Mouse (Mus musculus) embryonic facial prominence, embryonic 12.5 days (tissue): ENCODE results near the gene Rps19bp1. TPM values are rescaled to one million over a fixed set of nuclear protein-coding genes. Genes with fewer than 3 reads are reported as not detected.
A peak's percentile ranks its signal among the peaks of the same experiment; 100 is the strongest.

Source experiments
- ATAC-seq: fragments of 200-750 bp; cut with Nextera tagmentation; 2 replicates; pipeline ENCODE4 v1.8.0; 2017; ENCODE audit not compliant: insufficient number of reproducible peaks, insufficient read depth, low FRiP score, low TSS enrichment
- H3K27ac ChIP-seq: fragments of 300-500 bp; sonication (generic); 2 replicates; pipeline ENCODE4 v1.5.1; 2016; ENCODE audit warnings: mild to moderate bottlenecking
- H3K27me3 ChIP-seq: fragments of 300-500 bp; sonication (generic); 2 replicates; pipeline ENCODE4 v1.6.1; 2016; ENCODE audit warnings: mild to moderate bottlenecking, moderate library complexity
- H3K36me3 ChIP-seq: fragments of 300-500 bp; sonication (generic); 2 replicates; pipeline ENCODE4 v1.6.1; 2016; ENCODE audit warnings: mild to moderate bottlenecking
- H3K4me1 ChIP-seq: fragments of 300-500 bp; sonication (generic); 2 replicates; pipeline ENCODE4 v1.6.1; 2016
- H3K4me2 ChIP-seq: fragments of 300-500 bp; sonication (generic); replicated peaks from 2 replicates; pipeline ENCODE4 v1.6.1; 2016; ENCODE audit warnings: mild to moderate bottlenecking, moderate library complexity
- H3K4me3 ChIP-seq: fragments of 300-500 bp; sonication (generic); 2 replicates; pipeline ENCODE4 v1.5.1; 2016; ENCODE audit warnings: mild to moderate bottlenecking
- H3K9ac ChIP-seq: fragments of 300-500 bp; sonication (generic); 2 replicates; pipeline ENCODE4 v1.6.1; 2016; ENCODE audit warnings: mild to moderate bottlenecking, moderate library complexity
- H3K9me3 ChIP-seq: fragments of 300-500 bp; sonication (generic); 2 replicates; pipeline ENCODE4 v1.6.1; 2016; ENCODE audit warnings: mild to moderate bottlenecking, moderate library complexity
- WGBS: fragments of 180-500 bp; shearing (Covaris S2); methylation state at CpG from one replicate; pipeline ENCODE4 v1.1.7; 2016; 5-methylcytosine and 5-hydroxymethylcytosine counted together
- polyA plus RNA-seq: library from polyadenylated mRNA; unstranded; fragments of >200 nt; fragmentation: Nextera tagmentation; extraction: Ambion mirVana; gene quantifications from 2 replicates; pipeline ENCODE4 v1.2.1, GENCODE M21; 2016

Rps19bp1 gene
- polyA plus RNA-seq, 1 experiment from 2014 or later = 65.3 TPM

DNA sequence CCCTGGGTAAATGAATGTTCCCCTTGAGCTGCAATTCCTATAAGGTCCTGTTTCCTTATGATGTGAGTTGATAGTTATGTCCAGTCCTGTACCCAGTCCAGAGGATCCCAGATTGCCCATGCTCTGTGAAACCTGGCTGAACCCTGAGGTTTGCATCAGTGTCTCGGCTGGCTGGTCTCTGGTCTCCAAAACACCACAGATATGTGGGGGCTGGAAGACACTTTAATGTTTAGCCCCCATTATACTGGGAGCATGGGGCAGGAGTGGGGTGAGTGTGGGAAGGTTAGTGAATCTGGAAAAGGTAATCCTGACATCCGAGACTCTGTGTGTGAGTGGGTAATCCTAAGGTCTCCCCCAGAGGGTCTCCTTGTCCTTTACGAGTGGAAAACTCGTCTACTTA is 31.1 kb downstream of the Rps19bp1 start:
- Histone ChIP-seq H3K9ac (no peak overlapping the region), H3K4me2 (peak overlapping the region; percentile 70; the same call in 1 of the 2 replicates), H3K4me1 (peaks cover 12% of the 10 kb centered on the region; the same call in 1 of the 2 replicates), H3K9me3 (no peaks in the 10 kb centered on the region), H3K4me3 (no peak overlapping the region), H3K27ac (peak overlapping the region; percentile 81; the same call in 1 of the 2 replicates), H3K27me3 (no peaks in the 10 kb centered on the region), H3K36me3 (peaks cover 21% of the 10 kb centered on the region)
- WGBS = 57% methylated on average over 4 of the region's 4 CpGs
- ATAC-seq = no peak

DNA sequence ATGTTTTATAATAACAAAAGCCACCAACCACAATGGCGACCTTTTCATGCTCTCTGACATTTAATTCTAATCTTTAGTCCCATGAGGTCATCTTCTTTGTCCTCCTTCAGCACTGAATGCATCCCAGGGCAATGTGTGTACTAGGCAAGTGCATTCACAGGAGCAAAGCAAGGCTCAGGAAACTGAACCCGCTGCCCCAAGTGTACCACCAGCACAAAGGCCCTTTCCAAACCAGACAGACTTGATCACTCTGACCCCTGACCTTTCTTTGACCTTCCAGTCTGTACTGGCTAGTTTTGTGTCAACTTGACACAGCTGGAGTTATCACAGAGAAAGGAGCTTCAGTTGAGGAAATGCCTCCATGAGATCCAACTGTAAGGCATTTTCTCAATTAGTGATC is 31.8 kb downstream of the Rps19bp1 start:
- no peaks in the 10 kb centered on the region for H3K27me3 ChIP-seq
- H3K4me2 ChIP-seq = no peak overlapping the region
- H3K9ac ChIP-seq = no peak overlapping the region
- peaks cover 12% of the 10 kb centered on the region; the same call in 1 of the 2 replicates for H3K4me1 ChIP-seq
- ATAC-seq = no peak
- H3K27ac ChIP-seq = no peak overlapping the region
- H3K9me3 ChIP-seq = no peaks in the 10 kb centered on the region
- H3K4me3 ChIP-seq = no peak overlapping the region
- H3K36me3 ChIP-seq = peaks cover 16% of the 10 kb centered on the region
- WGBS = 48% methylated on average over 2 of the region's 2 CpGs

DNA sequence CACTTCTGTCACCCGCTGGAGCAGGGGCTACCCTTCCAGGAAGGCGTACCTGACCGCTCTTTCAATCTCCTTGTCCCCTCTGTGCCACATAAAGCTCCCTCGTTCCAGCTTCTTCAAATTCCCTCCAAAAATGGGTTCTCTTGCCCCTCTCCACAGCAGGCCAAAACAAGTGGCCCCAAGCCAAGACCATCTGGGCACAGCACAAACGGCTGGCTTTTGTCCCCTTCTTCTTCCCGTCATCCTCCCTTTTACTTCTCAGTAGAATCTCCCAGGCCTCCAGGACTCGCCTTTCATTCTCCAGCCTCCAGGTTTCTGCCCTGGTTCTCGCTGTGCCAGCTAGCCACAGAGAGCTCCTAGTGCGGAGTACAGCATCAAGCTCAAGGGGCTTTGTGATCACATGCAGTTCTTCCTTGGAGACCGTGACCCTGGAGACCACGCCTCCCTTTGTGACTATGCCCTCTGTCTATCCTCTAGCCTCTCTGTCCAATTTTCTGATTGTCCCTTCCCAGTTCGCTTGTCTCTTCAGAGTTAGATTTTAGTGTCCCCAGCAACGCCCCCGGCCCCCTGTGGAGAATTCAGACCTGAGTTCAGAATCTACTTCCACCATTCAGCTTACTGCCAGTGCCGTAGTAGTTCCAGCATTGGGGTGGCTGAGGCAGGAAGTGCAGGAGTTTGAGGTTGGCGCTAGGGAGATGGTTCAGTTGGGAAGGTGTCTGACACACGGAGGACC is 35.9 kb downstream of the Rps19bp1 start:
- no peak overlapping the region for H3K4me3 ChIP-seq
- no peaks in the 10 kb centered on the region for H3K27me3 ChIP-seq
- H3K27ac ChIP-seq = no peak overlapping the region
- H3K9me3 ChIP-seq = no peaks in the 10 kb centered on the region
- H3K36me3 ChIP-seq = no peaks in the 10 kb centered on the region
- H3K9ac ChIP-seq = no peak overlapping the region
- H3K4me2 ChIP-seq = no peak overlapping the region
- WGBS = 76% methylated on average over 17 of the region's 17 CpGs
- no peak for ATAC-seq
- peaks cover 3% of the 10 kb centered on the region; the same call in 1 of the 2 replicates for H3K4me1 ChIP-seq

DNA sequence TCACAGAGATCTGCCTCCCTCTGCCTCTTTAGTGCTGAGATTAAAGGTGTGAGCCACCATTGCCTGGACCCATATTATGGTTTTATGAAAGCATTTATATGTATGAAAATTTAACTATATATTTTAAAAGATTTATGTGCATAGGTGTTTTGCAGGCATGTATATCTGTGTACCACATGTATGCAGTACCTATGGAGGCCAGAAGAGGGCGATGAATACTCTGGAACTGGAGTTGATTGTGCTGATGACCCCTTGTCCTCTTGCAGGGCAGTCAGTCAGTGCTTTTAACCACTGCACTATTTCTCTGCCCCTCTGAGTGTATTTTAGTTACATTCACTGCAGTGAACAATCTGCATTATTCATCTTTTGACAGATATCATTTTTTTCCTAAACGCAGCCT is 38.3 kb downstream of the Rps19bp1 start:
- Histone ChIP-seq H3K4me1 (no peaks in the 10 kb centered on the region), H3K27ac (no peak overlapping the region), H3K27me3 (no peaks in the 10 kb centered on the region), H3K36me3 (no peaks in the 10 kb centered on the region), H3K9ac (no peak overlapping the region), H3K9me3 (no peaks in the 10 kb centered on the region), H3K4me2 (no peak overlapping the region), H3K4me3 (no peak overlapping the region)
- ATAC-seq = no peak
- 42% methylated on average over 2 of the region's 2 CpGs for whole genome bisulfite sequencing

DNA sequence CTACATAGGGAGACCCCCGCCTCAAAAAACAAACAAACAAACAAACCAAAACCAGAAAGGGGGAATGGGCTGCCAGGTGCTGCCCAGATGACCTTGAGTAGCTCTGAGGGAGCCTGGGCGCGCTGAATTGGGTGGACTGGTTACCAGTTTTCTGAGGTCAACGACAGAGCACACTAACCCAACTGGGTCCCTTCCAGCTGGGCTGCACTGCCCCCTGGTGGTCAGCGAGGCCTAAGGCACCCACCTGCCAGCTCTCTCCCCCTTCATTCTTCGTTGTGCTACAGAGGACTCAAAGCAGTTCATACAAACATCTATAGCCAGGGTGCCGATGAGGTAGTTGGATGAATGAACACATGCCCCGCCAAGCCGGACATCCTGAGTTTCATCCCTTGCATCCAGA is 38.9 kb downstream of the Rps19bp1 start:
- H3K4me3 ChIP-seq = no peak overlapping the region
- no peak overlapping the region for H3K27ac ChIP-seq
- no peak for ATAC-seq
- no peaks in the 10 kb centered on the region for H3K27me3 ChIP-seq
- no peaks in the 10 kb centered on the region for H3K9me3 ChIP-seq
- no peaks in the 10 kb centered on the region for H3K4me1 ChIP-seq
- WGBS = 25% methylated on average over 9 of the region's 9 CpGs
- no peak overlapping the region for H3K9ac ChIP-seq
- no peak overlapping the region for H3K4me2 ChIP-seq
- no peaks in the 10 kb centered on the region for H3K36me3 ChIP-seq

DNA sequence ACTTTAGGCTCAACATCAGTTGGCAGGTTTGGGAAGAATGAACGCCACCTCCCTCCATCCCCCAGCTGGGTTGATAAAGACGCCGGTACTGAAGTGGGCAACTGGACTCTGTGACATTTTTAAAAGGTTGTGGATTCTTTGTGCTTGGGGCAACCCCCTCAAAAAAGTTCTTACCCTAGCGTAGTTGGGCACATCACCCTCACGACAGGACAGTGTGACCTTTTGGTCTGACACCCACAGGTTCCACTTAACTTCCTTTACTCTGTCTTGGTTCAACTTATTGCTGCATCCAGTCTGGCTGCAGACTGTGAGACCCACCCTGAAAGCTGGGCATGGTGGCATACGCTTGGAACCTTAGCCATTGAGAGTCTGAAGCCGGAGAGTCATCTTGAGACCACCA is 40.4 kb downstream of the Rps19bp1 start:
- H3K27me3 ChIP-seq = no peaks in the 10 kb centered on the region
- no peak overlapping the region for H3K4me2 ChIP-seq
- H3K4me3 ChIP-seq = no peak overlapping the region
- H3K36me3 ChIP-seq = no peaks in the 10 kb centered on the region
- H3K9me3 ChIP-seq = no peaks in the 10 kb centered on the region
- WGBS = 91% methylated on average over 7 of the region's 7 CpGs
- no peak overlapping the region for H3K27ac ChIP-seq
- ATAC-seq = no peak
- peaks cover 8% of the 10 kb centered on the region for H3K4me1 ChIP-seq
- no peak overlapping the region for H3K9ac ChIP-seq

DNA sequence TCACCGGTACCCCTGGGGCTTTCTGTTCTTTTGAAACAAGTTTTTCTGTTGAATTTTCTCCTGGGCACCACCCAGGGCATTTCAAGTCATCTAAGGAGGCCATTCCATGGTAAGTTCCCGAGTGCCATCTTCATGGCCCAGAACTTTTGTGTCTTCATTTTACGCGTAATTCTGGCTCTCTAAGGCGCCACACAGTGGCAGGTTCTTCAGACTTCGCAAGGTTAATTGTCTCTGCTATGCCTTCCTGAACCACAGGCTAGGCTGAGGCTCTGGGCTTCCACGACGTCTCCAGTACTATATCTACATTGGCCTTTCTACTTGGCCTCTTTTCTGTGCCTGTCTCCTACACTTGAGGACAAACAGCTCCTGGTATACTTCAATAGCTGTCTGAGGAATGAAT is 43.1 kb downstream of the Rps19bp1 start:
- Histone ChIP-seq H3K27ac (no peak overlapping the region), H3K9ac (no peak overlapping the region), H3K36me3 (no peaks in the 10 kb centered on the region), H3K4me2 (no peak overlapping the region), H3K9me3 (no peaks in the 10 kb centered on the region), H3K4me1 (peaks cover 9% of the 10 kb centered on the region), H3K27me3 (no peaks in the 10 kb centered on the region), H3K4me3 (no peak overlapping the region)
- no peak for ATAC-seq
- WGBS = 68% methylated on average over 8 of the region's 8 CpGs

DNA sequence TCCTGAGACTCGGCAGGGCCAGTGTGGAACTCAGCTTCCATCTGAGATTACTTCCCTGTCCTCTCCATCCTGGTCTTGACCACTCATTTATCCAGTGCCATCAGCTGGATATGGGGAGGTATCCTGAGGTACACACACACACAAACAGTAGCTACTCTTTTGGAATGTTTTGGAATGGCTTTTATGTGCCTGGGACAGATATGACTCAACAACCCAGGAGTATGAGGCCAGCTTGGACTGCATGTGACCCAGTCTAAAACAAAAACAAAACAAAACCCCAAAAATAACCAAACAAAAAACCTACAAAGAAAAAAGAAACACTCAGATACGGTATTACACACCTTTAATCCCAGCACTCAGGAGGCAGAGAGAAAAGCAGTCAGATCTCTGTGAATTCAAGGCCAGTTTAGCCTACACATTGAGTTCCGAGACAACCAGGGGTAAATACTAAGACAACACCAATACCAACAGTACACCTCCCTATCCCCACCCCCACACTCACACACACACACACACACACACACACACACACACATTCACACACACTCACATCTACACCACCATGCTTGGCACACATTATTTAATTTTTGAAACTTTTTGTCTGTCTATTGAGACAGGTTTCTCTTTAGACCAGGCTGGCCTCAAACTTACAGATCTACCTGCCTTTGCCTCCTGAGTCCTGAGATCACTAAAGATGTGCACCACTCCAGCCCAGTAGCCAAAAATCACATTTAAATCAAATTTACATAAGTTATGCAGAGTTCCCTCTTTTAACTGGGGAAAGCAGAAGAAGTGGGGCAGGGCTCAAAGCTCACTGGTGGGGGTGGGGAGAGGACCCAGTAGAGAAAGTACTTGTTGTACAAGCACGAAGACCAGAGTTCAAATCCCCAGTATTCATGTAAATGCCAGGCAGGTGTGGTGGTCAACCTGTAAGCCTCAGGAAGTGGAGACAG is 44.1 kb downstream of the Rps19bp1 start:
- Histone ChIP-seq H3K9ac (no peak overlapping the region), H3K27me3 (no peaks in the 10 kb centered on the region), H3K4me3 (no peak overlapping the region), H3K4me1 (peaks cover 14% of the 10 kb centered on the region), H3K9me3 (no peaks in the 10 kb centered on the region), H3K4me2 (peak overlapping the region; percentile 18; the same call in 1 of the 2 replicates), H3K36me3 (no peaks in the 10 kb centered on the region), H3K27ac (no peak overlapping the region)
- no peak for ATAC-seq
- 64% methylated on average over 4 of the region's 4 CpGs for WGBS

DNA sequence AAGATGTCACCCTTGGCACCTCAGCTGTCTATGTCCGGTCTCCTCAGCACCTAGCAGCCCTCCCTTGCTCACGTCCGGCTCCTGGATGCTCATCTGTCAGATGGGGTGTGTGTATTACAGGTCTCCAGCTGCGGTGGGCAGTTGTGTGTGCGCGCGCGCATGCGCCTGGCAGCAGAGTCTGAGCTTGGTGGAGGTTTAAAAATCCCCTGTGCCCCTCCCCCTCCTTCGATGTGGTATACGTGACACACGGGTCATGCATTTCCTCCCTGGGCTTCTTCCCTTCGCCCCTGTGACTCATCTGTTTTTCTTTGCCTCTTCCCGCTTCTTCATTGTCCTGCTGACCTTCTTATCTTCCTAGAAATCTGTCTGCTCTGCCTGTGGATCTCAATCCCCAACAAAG is 44.9 kb downstream of the Rps19bp1 start:
- no peak overlapping the region for H3K9ac ChIP-seq
- H3K36me3 ChIP-seq = no peaks in the 10 kb centered on the region
- H3K27me3 ChIP-seq = no peaks in the 10 kb centered on the region
- H3K4me2 ChIP-seq = peak overlapping the region; percentile 18
- H3K4me3 ChIP-seq = no peak overlapping the region
- no peak for ATAC-seq
- no peak overlapping the region for H3K27ac ChIP-seq
- H3K4me1 ChIP-seq = peaks cover 14% of the 10 kb centered on the region
- 38% methylated on average over 14 of the region's 14 CpGs for WGBS
- H3K9me3 ChIP-seq = no peaks in the 10 kb centered on the region

DNA sequence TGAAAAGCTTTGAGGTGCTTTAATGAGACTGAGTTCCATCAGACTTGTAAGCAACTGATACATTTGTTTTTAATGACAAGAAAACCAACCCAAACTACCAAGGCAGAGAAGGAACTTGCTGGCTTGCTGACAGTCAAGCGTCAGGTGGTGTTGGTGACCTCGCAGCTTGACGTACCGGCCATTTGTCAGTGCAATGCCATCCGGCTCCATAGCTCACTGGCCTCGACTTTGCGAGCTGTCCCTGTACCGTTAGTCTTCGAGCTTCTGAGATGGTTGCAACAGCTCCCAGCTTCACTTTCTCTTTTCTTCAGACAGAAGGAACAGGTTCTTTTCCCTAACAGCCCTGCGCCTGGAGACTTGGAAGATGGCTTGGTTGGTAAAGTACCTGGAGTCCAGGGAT is 46.6 kb downstream of the Rps19bp1 start:
- WGBS = 88% methylated on average over 10 of the region's 10 CpGs
- Histone ChIP-seq H3K9ac (no peak overlapping the region), H3K9me3 (no peaks in the 10 kb centered on the region), H3K4me2 (no peak overlapping the region), H3K4me3 (no peak overlapping the region), H3K4me1 (peaks cover 14% of the 10 kb centered on the region), H3K36me3 (peaks cover 16% of the 10 kb centered on the region; the same call in 1 of the 2 replicates), H3K27ac (no peak overlapping the region), H3K27me3 (no peaks in the 10 kb centered on the region)
- ATAC-seq = no peak

DNA sequence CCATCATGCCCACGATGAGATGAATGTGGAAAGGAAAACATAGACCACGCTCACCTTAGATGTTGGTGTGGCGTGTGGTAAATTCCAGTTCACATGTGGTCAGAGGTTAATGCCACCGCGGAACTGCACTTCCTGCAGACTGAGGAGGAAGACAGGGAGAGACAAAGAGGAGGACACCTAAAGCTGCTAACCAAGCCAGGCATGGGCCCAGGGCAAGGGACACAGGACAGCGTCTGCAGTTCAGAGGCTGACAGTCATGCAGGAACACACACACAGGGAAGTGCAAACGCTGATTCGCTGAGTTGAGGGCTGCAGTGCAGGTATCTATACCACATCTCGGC is 47.7 kb downstream of the Rps19bp1 start:
- WGBS = 68% methylated on average over 9 of the region's 9 CpGs
- Histone ChIP-seq H3K4me1 (peaks cover 14% of the 10 kb centered on the region), H3K36me3 (peaks cover 26% of the 10 kb centered on the region)

More for the DNA sequence above, 47.7 kb downstream of the Rps19bp1 start:
- H3K4me3 ChIP-seq = no peak overlapping the region
- no peak overlapping the region for H3K4me2 ChIP-seq
- no peak overlapping the region for H3K9ac ChIP-seq
- no peaks in the 10 kb centered on the region for H3K9me3 ChIP-seq
- H3K27me3 ChIP-seq = no peaks in the 10 kb centered on the region
- ATAC-seq = no peak
- H3K27ac ChIP-seq = no peak overlapping the region
